Mouse (Mus musculus) forebrain, embryonic 11.5 days (tissue): ENCODE measurements around the gene Vmn1r39. TPM values are rescaled to one million over a fixed set of nuclear protein-coding genes. Genes with fewer than 3 reads are reported as not detected.
"Not testable (repeated sequence)": the region's sequence is repeated elsewhere in the genome, so short reads cannot be mapped to it uniquely, and the experiment has no call there.

Experiments used
- ATAC-seq: fragments of 200-750 bp; cut with Nextera tagmentation; replicated peaks from 2 replicates; pipeline ENCODE4 v1.8.0; 2017; ENCODE audit warnings: moderate TSS enrichment; ENCODE audit not compliant: low FRiP score
- DNase-seq: peaks from one replicate; pipeline ENCODE4 v3.0.0-alpha.2; 2017; ENCODE audit warnings: low spot score
- H3K27ac ChIP-seq: fragments of 300-500 bp; sonication (generic); 2 replicates; pipeline ENCODE4 v1.5.1; 2014; ENCODE audit warnings: low read depth, low read length
- H3K27me3 ChIP-seq: fragments of 300-500 bp; sonication (generic); 2 replicates; pipeline ENCODE4 v1.6.1; 2014; ENCODE audit warnings: mild to moderate bottlenecking, low read length, mixed read lengths; ENCODE audit not compliant: control insufficient read depth, insufficient read depth
- H3K36me3 ChIP-seq: fragments of 300-500 bp; sonication (generic); 2 replicates; pipeline ENCODE4 v1.6.1; 2014; ENCODE audit warnings: mild to moderate bottlenecking, low read length, moderate library complexity, mixed read lengths; ENCODE audit not compliant: control insufficient read depth, insufficient read depth
- H3K4me1 ChIP-seq: fragments of 300-500 bp; sonication (generic); replicated peaks from 2 replicates; pipeline ENCODE4 v1.6.1; 2014; ENCODE audit warnings: low read length, mixed read lengths; ENCODE audit not compliant: control insufficient read depth, insufficient read depth
- H3K4me2 ChIP-seq: fragments of 300-500 bp; sonication (generic); 2 replicates; pipeline ENCODE4 v1.6.1; 2014; ENCODE audit warnings: low read depth, mild to moderate bottlenecking, low read length, moderate library complexity, mixed read lengths; ENCODE audit not compliant: severe bottlenecking
- H3K4me3 ChIP-seq: fragments of 300-500 bp; sonication (generic); 2 replicates; pipeline ENCODE4 v1.5.1; 2014; ENCODE audit warnings: low read depth, low read length
- H3K9ac ChIP-seq: fragments of 300-500 bp; sonication (generic); 2 replicates; pipeline ENCODE4 v1.6.1; 2014; ENCODE audit warnings: low read length
- H3K9me3 ChIP-seq: fragments of 300-500 bp; sonication (generic); 2 replicates; pipeline ENCODE4 v1.6.1; 2016; ENCODE audit warnings: low read length, mixed read lengths; ENCODE audit not compliant: control insufficient read depth
- polyA plus RNA-seq: library from polyadenylated mRNA; unstranded; fragments of >200 nt; fragmentation: Nextera tagmentation; extraction: Ambion mirVana; gene quantifications from 2 replicates; pipeline ENCODE4 v1.2.1, GENCODE M21; 2014

The Vmn1r39 gene
- polyA plus RNA-seq, 1 experiment from 2014 or later: not detected

DNA sequence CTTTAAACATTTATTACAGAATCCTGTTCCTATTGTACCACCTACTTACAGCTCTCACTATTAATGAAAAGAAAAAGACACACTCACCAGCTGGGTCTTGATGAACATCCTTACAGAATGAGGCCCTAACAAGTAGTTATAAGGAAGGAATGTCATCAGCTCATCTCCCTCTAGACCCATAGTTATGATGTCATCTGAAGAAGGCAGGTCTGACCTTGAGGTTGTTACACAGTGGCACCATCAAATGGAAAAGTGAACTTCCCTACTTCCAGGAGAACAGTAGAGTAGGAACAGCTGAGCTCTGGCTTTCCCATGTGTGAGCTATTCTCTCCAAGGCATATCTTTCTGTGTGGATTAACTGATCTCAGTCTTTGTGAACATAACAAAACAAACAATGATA is 27.9 kb downstream of the Vmn1r39 start, which contains the start of gene Vmn1r38:
Gene Vmn1r38, minus strand, starts transcription at position 101 of the 400 bp plus-strand sequence.
- not testable (repeated sequence) for H3K4me1 ChIP-seq, H3K4me3 ChIP-seq, H3K4me2 ChIP-seq, ATAC-seq, H3K9me3 ChIP-seq, H3K9ac ChIP-seq, H3K27ac ChIP-seq, DNase-seq, H3K27me3 ChIP-seq, H3K36me3 ChIP-seq

Other genes with a start within 250 kb of the Vmn1r39 start
- gene Vmn1r33, start 192.3 kb downstream of the Vmn1r39 start, polyA plus RNA-seq: not detected in 2 replicates
- gene Vmn1r34, start 166.7 kb downstream of the Vmn1r39 start, polyA plus RNA-seq: not detected in 2 replicates
- gene Vmn1r35, start 124.7 kb downstream of the Vmn1r39 start, polyA plus RNA-seq: not detected in 2 replicates
- not detected in 2 replicates for gene Vmn1r36, start 91.4 kb downstream of the Vmn1r39 start, polyA plus RNA-seq
- not detected in 2 replicates for gene Vmn1r37, start 81.2 kb downstream of the Vmn1r39 start, polyA plus RNA-seq
- not detected in 2 replicates for gene Vmn1r38, start 28.0 kb downstream of the Vmn1r39 start, polyA plus RNA-seq
- gene Gng12, start 85.8 kb upstream of the Vmn1r39 start, polyA plus RNA-seq: 43.5 and 46.2 TPM in 2 replicates
- gene Gadd45a, start 226.8 kb upstream of the Vmn1r39 start, polyA plus RNA-seq: 19.7 and 23.2 TPM in 2 replicates